Comparison of ENCODE assay signal across 27 mouse cellular contexts in the genomic region with DNA sequence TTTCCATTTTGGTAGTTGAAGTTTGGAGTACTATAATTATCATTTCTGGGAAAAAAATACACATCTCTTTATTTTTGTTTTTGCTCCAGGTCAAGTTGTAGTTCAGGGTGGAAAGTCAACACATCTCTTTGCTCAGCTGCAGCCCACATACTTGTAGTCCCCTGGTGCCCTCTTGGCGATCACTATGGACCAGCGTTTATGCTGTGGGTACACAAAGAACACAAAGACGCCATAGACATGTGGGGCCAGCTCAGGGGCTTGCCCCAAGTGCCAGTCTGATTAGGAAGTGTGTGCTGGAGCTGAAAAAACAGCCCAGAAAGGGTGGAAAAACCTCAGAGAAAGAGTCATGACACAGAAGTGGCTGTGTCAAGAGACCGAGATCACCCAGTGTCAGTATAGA.
DNase-seq lines count a peak whose midpoint lies in the region; ATAC-seq and TF ChIP-seq lines count a peak whose summit lies in the region.
"Had no signal": no experiment of that assay in that cellular context is flagged by ENCODE, and none has a peak within 500 bp of the region (broad histone marks: within the 10 kb centered on the region; RNA-seq: fewer than 3 reads in every experiment).

No protein-coding gene starts in this region.

- WGBS in lung, embryonic 14.5 days, result 53% methylated on average over 4 of the region's 4 CpGs
- WGBS in lung, adult 2 months, result 69% methylated on average over 4 of the region's 4 CpGs
- 58% methylated on average over 4 of the region's 4 CpGs for whole genome bisulfite sequencing in stomach, embryonic 14.5 days
- WGBS in hindbrain, embryonic 12.5 days, result 66% methylated on average over 4 of the region's 4 CpGs

- no peak overlapping the region for H3K4me2 ChIP-seq in lung, embryonic 14.5 days
- H3K4me2 ChIP-seq in CH12.LX (ENCODE audit: insufficient read depth, low read depth, poor library complexity, severe bottlenecking), result no peak overlapping the region
- H3K4me2 ChIP-seq in stomach, embryonic 14.5 days (replicated peaks; ENCODE audit: low read depth, low read length), result no peak overlapping the region
- H3K4me2 ChIP-seq in hindbrain, embryonic 12.5 days (replicated peaks), result no peak overlapping the region
- H3K4me2 ChIP-seq: embryonic facial prominence, embryonic 15.5 days; heart, embryonic 11.5 days; heart, embryonic 15.5 days; hindbrain, embryonic 15.5 days had no signal

- ATAC-seq in lung, embryonic 14.5 days (ENCODE audit: insufficient read depth), result peak; percentile 55; the same call in 1 of the 2 replicates
- ATAC-seq in stomach, embryonic 14.5 days (ENCODE audit: insufficient number of reproducible peaks, insufficient read depth, low FRiP score, low read depth), result peak; percentile 73; the same call in 1 of the 2 replicates
- ATAC-seq in hindbrain, embryonic 12.5 days (ENCODE audit: low FRiP score), result no peak
- ATAC-seq: activated CD4-positive, CD25-positive, alpha-beta regulatory T cell, adult 4 months; CD4-positive, CD25-positive, alpha-beta regulatory T cell, adult 4 months; forebrain, embryonic 14.5 days; Patski had no signal

- no peak for TF ChIP-seq RAD21 in CH12.LX (IDR thresholded peaks at IDR 0.05; ENCODE audit: low read depth, low read length)

- peaks cover 43% of the 10 kb centered on the region for H3K79me2 ChIP-seq in CH12.LX (replicated peaks; ENCODE audit: control insufficient read depth, extremely low read depth, insufficient read depth, poor library complexity, severe bottlenecking)

- H3K27me3 ChIP-seq in lung, embryonic 14.5 days (ENCODE audit: insufficient read depth, low read length), result no peaks in the 10 kb centered on the region
- H3K27me3 ChIP-seq in CH12.LX (replicated peaks), result no peaks in the 10 kb centered on the region
- H3K27me3 ChIP-seq in stomach, embryonic 14.5 days (ENCODE audit: control insufficient read depth, insufficient read depth, low read length), result no peaks in the 10 kb centered on the region
- no peaks in the 10 kb centered on the region for H3K27me3 ChIP-seq in hindbrain, embryonic 12.5 days
- H3K27me3 ChIP-seq: embryonic facial prominence, embryonic 15.5 days; heart, embryonic 15.5 days; hindbrain, embryonic 15.5 days; Patski had no signal

- H3K9ac ChIP-seq in lung, embryonic 14.5 days, result no peak overlapping the region
- no peak overlapping the region for H3K9ac ChIP-seq in CH12.LX (ENCODE audit: insufficient read depth, low read depth)
- no peak overlapping the region for H3K9ac ChIP-seq in stomach, embryonic 14.5 days (replicated peaks; ENCODE audit: low read depth, low read length)
- H3K9ac ChIP-seq in hindbrain, embryonic 12.5 days, result no peak overlapping the region
- H3K9ac ChIP-seq: embryonic facial prominence, embryonic 15.5 days; heart, embryonic 15.5 days; hindbrain, embryonic 15.5 days had no signal

- peaks cover 27% of the 10 kb centered on the region for H3K4me1 ChIP-seq in lung, embryonic 14.5 days (ENCODE audit: insufficient read depth)
- peaks cover 15% of the 10 kb centered on the region for H3K4me1 ChIP-seq in lung, adult 2 months (ENCODE audit: control insufficient read depth, insufficient read depth, low read length)
- peaks cover 20 to 70% of the 10 kb centered on the region in 2 experiments for H3K4me1 ChIP-seq in CH12.LX (ENCODE audit: control insufficient read depth in 1 of 2, insufficient read depth in 2 of 2)
- peaks cover 24% of the 10 kb centered on the region for H3K4me1 ChIP-seq in stomach, embryonic 14.5 days (ENCODE audit: control insufficient read depth, insufficient read depth, low read length)
- peaks cover 36% of the 10 kb centered on the region for H3K4me1 ChIP-seq in hindbrain, embryonic 12.5 days

- DNase-seq in gastrocnemius, adult 2 months, result no peak
- DNase-seq in gastrocnemius, adult 8-10 months (ENCODE audit: low spot score in 2 of 2), result no peak
- DNase-seq in lung, embryonic 14.5 days, result peak; percentile 46
- DNase-seq in lung, adult 2 months, result no peak
- no peak for DNase-seq in CH12.LX (ENCODE audit: extremely low read depth)
- no peak for DNase-seq in embryo, embryonic 10 days (ENCODE audit: low spot score)
- DNase-seq: adrenal gland, postnatal 25 days; B cell, adult 2 months; cerebellum, adult 11 months; cerebellum, postnatal 10 days; embryo, embryonic 11 days; gastrocnemius, postnatal 10 days; heart, adult 2 months; heart, postnatal 14 days had no signal

- in situ Hi-C loops in CH12.LX (cut with MboI; ENCODE audit: low pct_ligation_motif_present, low pct_unique_long_range_greater_than_20kb, low sequenced_read_pairs), result no loop called here

- H3K27ac ChIP-seq in gastrocnemius, adult 2 months, result peak overlapping the region; percentile 46; the same call in 1 of the 2 replicates
- H3K27ac ChIP-seq in lung, embryonic 14.5 days (ENCODE audit: low read depth), result no peak overlapping the region; the same call in 1 of the 2 replicates
- 0 out of 2 replicates have a peak overlapping the region, but pooled peaks have one; percentile 15 for H3K27ac ChIP-seq in CH12.LX (ENCODE audit: insufficient read depth, low read depth)
- H3K27ac ChIP-seq in stomach, embryonic 14.5 days (ENCODE audit: low read length), result peak overlapping the region; percentile 33; the same call in 1 of the 2 replicates
- no peak overlapping the region for H3K27ac ChIP-seq in hindbrain, embryonic 12.5 days
- H3K27ac ChIP-seq: embryonic facial prominence, embryonic 15.5 days; forebrain, embryonic 10.5 days; heart, adult 2 months; heart, embryonic 15.5 days; hindbrain, embryonic 10.5 days; hindbrain, embryonic 15.5 days had no signal

- no peak for TF ChIP-seq EP300 in CH12.LX (IDR thresholded peaks at IDR 0.05; ENCODE audit: low read length)

- intact Hi-C loops in gastrocnemius, adult 2 months (cut with DNase I), result no loop called here

- no peak for TF ChIP-seq POLR2A in lung, adult 2 months (IDR thresholded peaks at IDR 0.05; ENCODE audit: borderline replicate concordance, extremely low read depth, low read depth, low read length)
- TF ChIP-seq POLR2A in CH12.LX (IDR thresholded peaks at IDR 0.05; ENCODE audit: low read depth, low read length), result no peak

- H3K36me3 ChIP-seq in lung, embryonic 14.5 days (ENCODE audit: insufficient read depth), result no peaks in the 10 kb centered on the region
- H3K36me3 ChIP-seq in CH12.LX (replicated peaks in 1 of 2; ENCODE audit: control insufficient read depth in 1 of 2, insufficient read depth in 1 of 2, low read length in 1 of 2), result peaks cover 0 to 45% of the 10 kb centered on the region in 2 experiments
- H3K36me3 ChIP-seq in stomach, embryonic 14.5 days (ENCODE audit: control insufficient read depth, insufficient read depth, low read length), result no peaks in the 10 kb centered on the region
- H3K36me3 ChIP-seq in hindbrain, embryonic 12.5 days, result no peaks in the 10 kb centered on the region
- H3K36me3 ChIP-seq: embryonic facial prominence, embryonic 15.5 days; forebrain, embryonic 10.5 days; heart, embryonic 15.5 days; hindbrain, embryonic 10.5 days; hindbrain, embryonic 15.5 days had no signal

- TF ChIP-seq CTCF in gastrocnemius, adult 2 months (IDR thresholded peaks at IDR 0.05), result no peak
- TF ChIP-seq CTCF in lung, embryonic 14.5 days (IDR thresholded peaks at IDR 0.05; ENCODE audit: low read depth), result no peak
- TF ChIP-seq CTCF in lung, adult 2 months (IDR thresholded peaks at IDR 0.05; ENCODE audit: insufficient read depth, low read length), result no peak
- TF ChIP-seq CTCF in CH12.LX (conservative IDR thresholded peaks at IDR 0.05 in 1 of 2, IDR thresholded peaks at IDR 0.05 in 1 of 2; ENCODE audit: low read depth in 2 of 2, low read length in 2 of 2), result no peak

- no peak overlapping the region for H3K4me3 ChIP-seq in gastrocnemius, adult 2 months
- no peak overlapping the region for H3K4me3 ChIP-seq in lung, embryonic 14.5 days (ENCODE audit: low read depth, low read length)
- H3K4me3 ChIP-seq in lung, adult 2 months (replicated peaks; ENCODE audit: extremely low read depth, low read depth, low read length), result no peak overlapping the region
- H3K4me3 ChIP-seq in CH12.LX (replicated peaks in 1 of 3; ENCODE audit: low read depth in 2 of 3, low read length in 2 of 3, poor library complexity in 1 of 3), result no peak overlapping the region
- H3K4me3 ChIP-seq in stomach, embryonic 14.5 days (ENCODE audit: low read depth, low read length), result no peak overlapping the region
- no peak overlapping the region for H3K4me3 ChIP-seq in hindbrain, embryonic 12.5 days
- H3K4me3 ChIP-seq: embryonic facial prominence, embryonic 15.5 days; erythroblast, embryonic 14.5 days; forebrain, embryonic 10.5 days; heart, adult 2 months; heart, embryonic 15.5 days; hindbrain, embryonic 10.5 days; hindbrain, embryonic 15.5 days had no signal

- dilution Hi-C loops in CH12.LX (cut with MboI; ENCODE audit: extremely low pct_ligation_motif_present, extremely low pct_unique_long_range_greater_than_20kb, low sequenced_read_pairs), result no loop called here

- no peaks in the 10 kb centered on the region for H3K9me3 ChIP-seq in lung, embryonic 14.5 days (ENCODE audit: low read depth, low read length)
- H3K9me3 ChIP-seq in CH12.LX (replicated peaks; ENCODE audit: low read length), result no peaks in the 10 kb centered on the region
- no peaks in the 10 kb centered on the region for H3K9me3 ChIP-seq in stomach, embryonic 14.5 days (ENCODE audit: control insufficient read depth, low read depth, low read length)
- H3K9me3 ChIP-seq in hindbrain, embryonic 12.5 days (replicated peaks), result no peaks in the 10 kb centered on the region
- H3K9me3 ChIP-seq: embryonic facial prominence, embryonic 15.5 days; forebrain, embryonic 10.5 days; heart, embryonic 15.5 days; hindbrain, embryonic 10.5 days; hindbrain, embryonic 15.5 days had no signal

TF ChIP-seq in CH12.LX, 34 proteins besides CTCF, POLR2A, EP300 and RAD21 (continues in another document):
- TF ChIP-seq TBP (conservative IDR thresholded peaks at IDR 0.05; ENCODE audit: low read depth, low read length) (no peak), CHD2 (IDR thresholded peaks at IDR 0.05; ENCODE audit: low read length) (no peak), RCOR1 (conservative IDR thresholded peaks at IDR 0.05; ENCODE audit: low read depth, low read length) (no peak), CHD1 (IDR thresholded peaks at IDR 0.05; ENCODE audit: low read depth, low read length) (no peak), ETS1 (conservative IDR thresholded peaks at IDR 0.05; ENCODE audit: low read depth, low read length) (no peak), ZMIZ1 (IDR thresholded peaks at IDR 0.05; ENCODE audit: low read depth, low read length) (no peak), MAFK (IDR thresholded peaks at IDR 0.05; ENCODE audit: insufficient replicate concordance, low read length) (no peak), NRF1 (IDR thresholded peaks at IDR 0.05; ENCODE audit: low read depth, low read length) (no peak), UBTF (IDR thresholded peaks at IDR 0.05; ENCODE audit: low read depth, low read length) (no peak), ZNF384 (IDR thresholded peaks at IDR 0.05; ENCODE audit: low read depth, low read length) (no peak), MYC (IDR thresholded peaks at IDR 0.05; ENCODE audit: low read depth, low read length) (no peak), ELF1 (IDR thresholded peaks at IDR 0.05; ENCODE audit: low read depth, low read length) (no peak), BHLHE40 (IDR thresholded peaks at IDR 0.05; ENCODE audit: low read depth, low read length) (no peak), SIN3A (IDR thresholded peaks at IDR 0.05; ENCODE audit: low read length) (no peak), E2F4 (IDR thresholded peaks at IDR 0.05; ENCODE audit: insufficient replicate concordance, low read depth, low read length) (no peak)

Comparison
In these comparisons a context has a peak if more than half of its experiments do, and no peak if none do; other contexts are left out.
1. H3K27ac ChIP-seq: peak in gastrocnemius, adult 2 months (single experiment), CH12.LX (single experiment) and stomach, embryonic 14.5 days (single experiment); none in lung, embryonic 14.5 days (single experiment) and hindbrain, embryonic 12.5 days (single experiment).